Mouse (Mus musculus) hindbrain, embryonic 14.5 days (tissue): ENCODE results near the gene Unc13d. TPM values are rescaled to one million over a fixed set of nuclear protein-coding genes. Genes with fewer than 3 reads are reported as not detected.
A peak's percentile ranks its signal among the peaks of the same experiment; 100 is the strongest.
"Not testable (repeated sequence)": the region's sequence is repeated elsewhere in the genome, so short reads cannot be mapped to it uniquely, and the experiment has no call there.

Experiments used
- ATAC-seq: fragments of 200-750 bp; cut with Nextera tagmentation; 2 replicates; pipeline ENCODE4 v1.8.0; 2017; ENCODE audit warnings: moderate number of reproducible peaks, mild to moderate bottlenecking, moderate TSS enrichment, moderate library complexity; ENCODE audit not compliant: low FRiP score
- DNase-seq: peaks from one replicate; pipeline ENCODE4 v3.0.0-alpha.2; 2015; ENCODE audit warnings: low spot score
- H3K27ac ChIP-seq: fragments of 300-500 bp; sonication (generic); 2 replicates; pipeline ENCODE4 v1.5.1; 2014; ENCODE audit warnings: mild to moderate bottlenecking, moderate library complexity
- H3K27me3 ChIP-seq: fragments of 300-500 bp; sonication (generic); 2 replicates; pipeline ENCODE4 v1.6.1; 2014; ENCODE audit warnings: mild to moderate bottlenecking, low read length, mixed read lengths; ENCODE audit not compliant: control insufficient read depth, insufficient read depth
- H3K36me3 ChIP-seq: fragments of 300-500 bp; sonication (generic); replicated peaks from 2 replicates; pipeline ENCODE4 v1.6.1; 2014; ENCODE audit not compliant: control insufficient read depth, insufficient read depth
- H3K4me1 ChIP-seq: fragments of 300-500 bp; sonication (generic); replicated peaks from 2 replicates; pipeline ENCODE4 v1.6.1; 2014; ENCODE audit warnings: antibody characterized with exemption, low read length, mixed read lengths; ENCODE audit not compliant: control insufficient read depth, insufficient read depth
- H3K4me2 ChIP-seq: fragments of 300-500 bp; sonication (generic); replicated peaks from 2 replicates; pipeline ENCODE4 v1.6.1; 2014; ENCODE audit warnings: mild to moderate bottlenecking, moderate library complexity
- H3K4me3 ChIP-seq: fragments of 300-500 bp; sonication (generic); replicated peaks from 2 replicates; pipeline ENCODE4 v1.5.1; 2014; ENCODE audit warnings: mild to moderate bottlenecking, low read length
- H3K9ac ChIP-seq: fragments of 300-500 bp; sonication (generic); 2 replicates; pipeline ENCODE4 v1.6.1; 2014
- H3K9me3 ChIP-seq: fragments of 300-500 bp; sonication (generic); 2 replicates; pipeline ENCODE4 v1.6.1; 2016; ENCODE audit warnings: low read length; ENCODE audit not compliant: control insufficient read depth
- WGBS: fragments of 180-500 bp; shearing (Covaris S2); extraction: QIAGEN DNeasy Blood & Tissue Kit; methylation state at CpG from one replicate; pipeline ENCODE4 v1.1.7; 2014; 5-methylcytosine and 5-hydroxymethylcytosine counted together
- polyA plus RNA-seq: library from polyadenylated mRNA; unstranded; fragments of >200 nt; fragmentation: Nextera tagmentation; extraction: Ambion mirVana; gene quantifications from 2 replicates; pipeline ENCODE4 v1.2.1, GENCODE M21; 2014

Gene Unc13d
- polyA plus RNA-seq, 1 experiment from 2014 or later: 0.75 TPM

DNA sequence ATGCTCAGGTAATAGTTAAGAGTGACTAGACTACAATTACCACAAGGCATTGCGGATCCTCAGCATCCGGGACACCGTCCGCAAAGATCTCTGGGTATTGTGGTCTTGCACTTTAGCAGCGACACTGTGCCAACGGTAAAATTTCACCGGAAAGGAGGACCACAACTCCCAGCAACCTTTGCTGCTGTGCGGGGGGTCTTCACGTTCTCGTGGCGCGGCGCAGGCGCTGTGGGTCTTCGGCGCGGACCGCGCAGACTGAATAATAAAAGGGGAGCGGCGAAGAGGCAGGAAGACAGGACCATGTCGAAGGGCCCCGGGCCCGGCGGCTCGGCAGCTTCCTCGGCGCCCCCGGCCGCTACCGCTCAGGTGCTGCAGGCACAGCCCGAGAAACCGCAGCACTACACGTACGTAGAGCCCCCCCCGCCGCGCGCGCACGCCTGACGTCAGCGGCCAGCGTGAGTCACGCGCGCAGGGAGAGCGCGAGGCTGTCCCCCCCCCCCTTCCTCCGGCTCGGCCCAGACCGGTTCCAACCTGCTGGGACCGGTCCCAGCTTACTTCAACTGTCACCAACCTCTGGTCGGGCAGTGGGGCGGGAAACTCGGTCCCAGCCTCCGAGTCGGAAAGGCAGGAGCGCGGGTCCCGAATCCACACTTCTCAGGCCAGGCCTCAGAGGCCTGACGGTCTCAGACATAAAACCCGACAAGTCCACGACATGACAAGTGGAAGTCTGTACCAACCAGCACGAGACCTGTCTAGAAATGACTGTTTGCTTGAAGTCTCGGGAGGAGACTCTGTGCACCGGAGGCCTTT is 47.5 kb downstream of the Unc13d start, which contains the start of gene Unk:
Gene Unk, plus strand, starts transcription at position 235 of the 810 bp plus-strand sequence.
- H3K27ac ChIP-seq: peak within 1 kb of the TSS; percentile 99
- H3K4me1 ChIP-seq: peaks cover 25% of the 10 kb centered on the region
- H3K4me2 ChIP-seq: peak within 1 kb of the TSS; percentile 86
- under 1% methylated on average over 64 of the region's 67 CpGs for WGBS
- ATAC-seq (peak; percentile 95), DNase-seq (peak; percentile 99)
- H3K36me3 ChIP-seq: no peaks in the 10 kb centered on the region; the same call in 1 of the 2 replicates
- no peaks in the 10 kb centered on the region for H3K27me3 ChIP-seq
- peak within 1 kb of the TSS; percentile 59 for H3K4me3 ChIP-seq
- no peaks in the 10 kb centered on the region for H3K9me3 ChIP-seq
- H3K9ac ChIP-seq: peak within 1 kb of the TSS; percentile 84

DNA sequence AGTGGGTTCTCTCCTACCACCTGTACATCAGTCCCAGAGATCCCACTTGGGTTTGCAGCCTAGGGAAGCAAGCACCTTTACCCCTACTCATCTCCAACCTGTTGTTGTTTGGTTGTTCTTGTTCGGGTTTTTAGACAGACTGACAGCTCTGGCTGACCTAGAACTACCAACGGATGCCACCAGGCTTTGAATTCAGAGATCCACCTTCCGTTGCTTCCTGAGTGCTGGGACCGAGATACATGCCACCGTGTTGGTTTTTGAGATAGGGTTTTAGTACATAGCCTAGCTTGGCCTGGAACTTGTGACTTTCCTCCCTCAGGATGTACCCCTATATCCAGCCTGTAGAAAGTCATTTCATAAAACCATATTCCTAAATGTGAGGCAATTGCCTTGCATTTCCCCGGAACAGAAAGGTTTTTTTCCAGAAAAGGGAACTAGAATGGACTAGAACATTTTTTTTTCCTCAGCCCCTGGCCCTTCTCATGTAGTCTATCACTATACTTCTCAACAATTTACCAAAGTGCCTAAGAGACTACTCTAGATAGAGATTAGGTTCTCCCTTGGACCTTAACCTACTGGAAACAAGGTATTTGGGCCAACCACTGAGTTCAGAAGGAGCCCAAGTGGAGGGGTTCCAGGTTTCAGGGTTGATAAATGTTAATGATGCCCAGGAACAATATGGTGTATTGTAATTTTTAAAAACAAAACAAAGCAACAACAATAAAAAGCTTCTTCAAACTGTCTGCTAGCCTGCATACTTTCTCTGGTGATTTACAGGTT is 48.5 kb downstream of the Unc13d start:
- 82% methylated on average over 6 of the region's 6 CpGs for WGBS
- H3K9ac ChIP-seq: peak overlapping the region; percentile 56
- H3K36me3 ChIP-seq: no peaks in the 10 kb centered on the region
- peak overlapping the region; percentile 33; the same call in 1 of the 2 replicates for H3K27ac ChIP-seq
- no peaks in the 10 kb centered on the region for H3K9me3 ChIP-seq
- peaks cover 25% of the 10 kb centered on the region for H3K4me1 ChIP-seq
- H3K4me2 ChIP-seq: peak overlapping the region; percentile 60
- peak overlapping the region; percentile 59 for H3K4me3 ChIP-seq
- no peaks in the 10 kb centered on the region for H3K27me3 ChIP-seq
- ATAC-seq (no peak), DNase-seq (no peak)

- ATAC-seq (no peak), DNase-seq (no peak)
- no peak overlapping the region for H3K4me2 ChIP-seq
- 83% methylated on average over 9 of the region's 9 CpGs for WGBS
- H3K9me3 ChIP-seq: no peaks in the 10 kb centered on the region
- H3K27ac ChIP-seq: no peak overlapping the region
- peaks cover 3% of the 10 kb centered on the region; the same call in 1 of the 2 replicates for H3K36me3 ChIP-seq
- H3K4me3 ChIP-seq: no peak overlapping the region
- peaks cover 25% of the 10 kb centered on the region for H3K4me1 ChIP-seq
- no peak overlapping the region for H3K9ac ChIP-seq
- H3K27me3 ChIP-seq: no peaks in the 10 kb centered on the region
These were observed 49.4 kb downstream of the Unc13d start for GRCm38 (mm10) chr11:116028177-116028865.

GRCm38 (mm10) chr11:116027756-116028155 is 50.0 kb downstream of the Unc13d start, which contains the start of gene H3f3b:
Gene H3f3b, minus strand, starts transcription at chr11:116027962.
- H3K4me1 ChIP-seq: peaks cover 22% of the 10 kb centered on the region
- H3K4me2 ChIP-seq: no peak within 1 kb of the TSS
- DNase-seq (no peak), ATAC-seq (no peak)
- no peak within 1 kb of the TSS for H3K27ac ChIP-seq
- H3K9me3 ChIP-seq: no peaks in the 10 kb centered on the region
- H3K4me3 ChIP-seq: no peak within 1 kb of the TSS
- H3K36me3 ChIP-seq: peaks cover 6% of the 10 kb centered on the region; the same call in 1 of the 2 replicates
- no peak within 1 kb of the TSS for H3K9ac ChIP-seq
- H3K27me3 ChIP-seq: no peaks in the 10 kb centered on the region
- WGBS: 84% methylated on average over 4 of the region's 4 CpGs

DNA sequence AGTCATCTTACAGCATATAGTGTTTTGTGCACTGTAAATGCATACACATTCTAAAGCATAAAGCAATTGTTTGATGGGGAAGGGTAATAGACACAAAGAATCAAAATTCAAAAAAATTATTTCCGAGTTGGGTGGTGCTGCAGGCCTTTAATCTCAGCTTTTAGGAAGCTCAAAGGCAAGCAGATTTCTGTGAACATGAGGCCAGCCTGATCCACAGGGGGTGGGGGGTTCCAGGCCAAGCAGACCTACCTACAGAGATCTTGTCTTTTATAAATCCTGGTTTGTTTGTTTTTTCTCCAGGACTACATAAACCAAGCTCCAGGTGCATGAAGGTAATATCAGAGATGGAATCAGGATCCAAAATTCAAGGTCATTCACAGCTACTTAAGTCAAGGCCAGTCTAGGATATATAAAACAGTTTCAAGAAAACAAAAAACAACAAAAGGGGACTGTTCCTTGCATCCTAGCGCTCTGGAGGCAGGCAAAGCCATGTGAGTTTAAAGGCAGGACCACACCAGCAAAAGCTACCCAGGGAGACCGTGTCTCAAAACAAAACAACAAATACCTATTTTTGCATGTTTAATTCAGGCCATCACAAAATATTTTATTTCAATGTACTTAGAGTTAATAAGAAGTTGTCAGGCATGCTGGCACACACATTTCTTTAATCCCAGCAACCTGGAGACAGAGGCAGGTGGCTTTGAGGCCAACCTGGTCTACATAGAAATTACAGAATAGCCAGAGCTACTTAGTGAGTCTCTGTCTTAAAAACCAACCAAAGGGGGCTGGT is 52.5 kb downstream of the Unc13d start:
- H3K27me3 ChIP-seq: no peaks in the 10 kb centered on the region
- H3K4me3 ChIP-seq: no peak overlapping the region
- peak overlapping the region; percentile 57; the same call in 1 of the 2 replicates for H3K27ac ChIP-seq
- no peak overlapping the region for H3K9ac ChIP-seq
- 91% methylated on average over 3 of the region's 3 CpGs for WGBS
- peaks cover 22% of the 10 kb centered on the region for H3K4me1 ChIP-seq
- no peaks in the 10 kb centered on the region for H3K9me3 ChIP-seq
- peaks cover 30% of the 10 kb centered on the region for H3K36me3 ChIP-seq
- no peak overlapping the region for H3K4me2 ChIP-seq
- no peak for DNase-seq
- no peak for ATAC-seq

DNA sequence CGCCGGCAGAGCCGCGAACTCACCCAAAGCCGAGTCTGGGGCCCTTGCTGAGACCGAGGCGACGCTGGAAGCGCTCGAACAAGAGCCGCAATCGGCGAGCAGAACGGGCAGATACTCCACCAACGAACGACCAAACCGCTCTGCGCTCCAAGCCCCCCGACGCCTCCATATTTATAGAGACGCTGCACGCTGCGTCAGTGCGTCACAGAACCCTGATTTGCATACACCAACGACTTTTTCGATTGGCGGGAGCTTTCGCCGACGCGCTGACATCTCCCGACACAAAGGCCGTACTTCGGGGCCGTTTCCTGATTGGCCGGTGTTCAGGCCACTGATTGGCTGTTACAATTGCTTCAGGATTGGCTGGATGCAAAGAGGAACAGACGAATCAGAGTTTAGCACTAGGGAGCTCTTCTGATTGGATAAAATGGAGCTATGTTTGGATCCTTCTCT is 53.4 kb downstream of the Unc13d start:
- H3K27me3 ChIP-seq: no peaks in the 10 kb centered on the region
- DNase-seq (peak; percentile 99), ATAC-seq (peak; percentile 95)
- no peak overlapping the region for H3K4me2 ChIP-seq
- H3K9me3 ChIP-seq: no peaks in the 10 kb centered on the region
- H3K4me3 ChIP-seq: peak overlapping the region; percentile 92
- H3K27ac ChIP-seq: peak overlapping the region; percentile 100
- H3K4me1 ChIP-seq: peaks cover 18% of the 10 kb centered on the region
- under 1% methylated on average over 37 of the region's 37 CpGs for WGBS
- peaks cover 33% of the 10 kb centered on the region for H3K36me3 ChIP-seq
- peak overlapping the region; percentile 99 for H3K9ac ChIP-seq

DNA sequence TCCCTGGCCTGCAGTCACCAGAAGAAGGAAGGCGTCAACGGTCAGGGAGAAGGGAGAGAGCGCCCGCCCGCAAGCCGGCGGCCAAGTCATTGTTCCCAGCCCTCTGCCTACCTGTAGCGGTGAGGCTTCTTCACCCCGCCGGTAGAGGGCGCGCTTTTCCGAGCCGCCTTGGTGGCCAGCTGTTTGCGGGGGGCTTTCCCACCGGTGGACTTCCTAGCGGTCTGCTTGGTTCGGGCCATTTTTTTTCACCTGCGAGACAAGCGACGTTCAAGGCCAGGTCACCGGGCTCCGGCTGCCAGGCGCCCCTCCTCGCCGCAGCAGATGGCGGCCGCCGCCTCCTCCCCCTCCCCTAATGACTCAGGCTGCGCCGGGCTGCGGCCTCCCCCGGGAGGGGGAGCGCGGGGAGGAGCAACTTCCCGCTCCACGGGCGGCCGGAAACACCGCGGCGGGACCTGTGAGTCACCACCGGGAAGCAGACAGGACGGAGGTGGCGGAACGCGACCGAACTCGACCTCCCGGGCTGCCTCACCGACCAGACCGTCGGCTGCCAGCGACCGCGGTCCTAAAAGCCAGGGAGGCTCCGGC is 53.9 kb downstream of the Unc13d start:
- Histone ChIP-seq H3K9me3 (no peaks in the 10 kb centered on the region), H3K9ac (peak overlapping the region; percentile 99), H3K4me2 (peak overlapping the region; percentile 90), H3K4me3 (peak overlapping the region; percentile 92), H3K27me3 (no peaks in the 10 kb centered on the region), H3K27ac (peak overlapping the region; percentile 100), H3K4me1 (peaks cover 16% of the 10 kb centered on the region), H3K36me3 (peaks cover 33% of the 10 kb centered on the region)
- DNase-seq: peak; percentile 76
- ATAC-seq: peak; percentile 63
- under 1% methylated on average over 55 of the region's 57 CpGs for WGBS

DNA sequence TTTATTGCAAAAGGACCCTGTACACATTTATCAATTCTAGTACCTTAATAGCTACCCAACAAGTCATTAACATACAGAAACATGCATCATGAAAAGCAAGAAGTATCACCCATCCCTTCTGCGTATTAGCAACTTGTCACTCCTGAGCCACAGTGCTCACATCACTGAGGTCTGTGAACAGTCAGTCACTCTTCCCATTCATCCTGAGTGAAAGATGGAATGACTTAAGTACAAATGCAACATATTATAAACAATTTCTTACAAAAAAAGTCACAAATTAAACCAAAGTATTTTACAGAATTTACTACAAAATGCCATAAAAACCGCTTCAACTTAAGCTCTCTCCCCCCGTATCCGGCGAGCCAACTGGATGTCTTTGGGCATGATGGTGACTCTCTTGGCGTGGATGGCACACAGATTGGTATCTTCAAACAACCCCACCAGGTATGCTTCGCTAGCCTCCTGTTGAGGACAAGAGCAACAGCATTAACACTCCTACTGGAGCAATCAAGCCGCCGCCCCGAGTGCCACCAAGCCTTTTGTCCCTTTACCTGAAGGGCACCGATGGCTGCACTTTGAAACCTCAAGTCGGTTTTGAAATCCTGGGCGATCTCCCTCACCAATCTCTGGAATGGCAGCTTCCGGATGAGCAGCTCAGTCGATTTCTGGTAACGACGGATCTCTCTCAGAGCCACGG is 54.5 kb downstream of the Unc13d start:
- not testable (repeated sequence) for DNase-seq, ATAC-seq, H3K27me3 ChIP-seq, H3K9me3 ChIP-seq
- Histone ChIP-seq H3K4me3 (peak overlapping the region; percentile 92), H3K36me3 (peaks cover 33% of the 10 kb centered on the region), H3K4me2 (peak overlapping the region; percentile 90), H3K9ac (peak overlapping the region; percentile 99), H3K4me1 (peaks cover 16% of the 10 kb centered on the region), H3K27ac (peak overlapping the region; percentile 100)
- WGBS: 7% methylated on average over 18 of the region's 18 CpGs
